Mouse (Mus musculus) neural tube, embryonic 15.5 days (tissue): ENCODE results near the gene Dmp1. TPM values are rescaled to one million over a fixed set of nuclear protein-coding genes. Genes with fewer than 3 reads are reported as not detected.

ENCODE experiments used
- ATAC-seq: fragments of 200-750 bp; cut with Nextera tagmentation; 2 replicates; pipeline ENCODE4 v1.8.0; 2017; ENCODE audit warnings: mild to moderate bottlenecking, moderate TSS enrichment, moderate library complexity; ENCODE audit not compliant: low FRiP score
- H3K27ac ChIP-seq: fragments of 300-500 bp; sonication (generic); replicated peaks from 2 replicates; pipeline ENCODE4 v1.5.1; 2015; ENCODE audit warnings: mild to moderate bottlenecking, inconsistent platforms
- H3K27me3 ChIP-seq: fragments of 300-500 bp; sonication (generic); replicated peaks from 2 replicates; pipeline ENCODE4 v1.6.1; 2015; ENCODE audit warnings: inconsistent platforms
- H3K36me3 ChIP-seq: fragments of 300-500 bp; sonication (generic); 2 replicates; pipeline ENCODE4 v1.6.1; 2015; ENCODE audit warnings: inconsistent platforms
- H3K4me1 ChIP-seq: fragments of 300-500 bp; sonication (generic); 2 replicates; pipeline ENCODE4 v1.6.1; 2015; ENCODE audit warnings: inconsistent platforms
- H3K4me2 ChIP-seq: fragments of 300-500 bp; sonication (generic); 2 replicates; pipeline ENCODE4 v1.6.1; 2015; ENCODE audit warnings: inconsistent platforms, mild to moderate bottlenecking, moderate library complexity
- H3K4me3 ChIP-seq: fragments of 300-500 bp; sonication (generic); replicated peaks from 2 replicates; pipeline ENCODE4 v1.5.1; 2015; ENCODE audit warnings: mild to moderate bottlenecking, inconsistent platforms
- H3K9ac ChIP-seq: fragments of 300-500 bp; sonication (generic); replicated peaks from 2 replicates; pipeline ENCODE4 v1.6.1; 2015; ENCODE audit warnings: mild to moderate bottlenecking, inconsistent platforms
- H3K9me3 ChIP-seq: fragments of 300-500 bp; sonication (generic); replicated peaks from 2 replicates; pipeline ENCODE4 v1.6.1; 2016; ENCODE audit warnings: inconsistent platforms
- WGBS: fragments of 180-500 bp; shearing (Covaris S2); methylation state at CpG from one replicate; pipeline ENCODE4 v1.1.7; 2015; ENCODE audit warnings: mixed read lengths; 5-methylcytosine and 5-hydroxymethylcytosine counted together
- polyA plus RNA-seq: library from polyadenylated mRNA; unstranded; fragments of >200 nt; fragmentation: Nextera tagmentation; extraction: Ambion mirVana; gene quantifications from 2 replicates; pipeline ENCODE4 v1.2.1, GENCODE M21; 2015

The Dmp1 gene
- polyA plus RNA-seq, 1 experiment from 2014 or later = 0.59 TPM

GRCm38 (mm10) chr5:104212531-104212930, 10.1 kb downstream of the Dmp1 start:
- ATAC-seq = no peak

GRCm38 (mm10) chr5:104218926-104219325, 16.5 kb downstream of the Dmp1 start:
- Histone ChIP-seq H3K4me2 (no peak overlapping the region), H3K9me3 (no peaks in the 10 kb centered on the region), H3K9ac (no peak overlapping the region), H3K36me3 (no peaks in the 10 kb centered on the region), H3K27ac (no peak overlapping the region), H3K27me3 (no peaks in the 10 kb centered on the region), H3K4me1 (no peaks in the 10 kb centered on the region), H3K4me3 (no peak overlapping the region)
- 29% methylated on average over 5 of the region's 5 CpGs for whole genome bisulfite sequencing
- no peak for ATAC-seq

More at GRCm38 (mm10) chr5:104212531-104212930, 10.1 kb downstream of the Dmp1 start:
- no peaks in the 10 kb centered on the region for H3K4me1 ChIP-seq
- 84% methylated on average over 11 of the region's 11 CpGs for WGBS
- H3K36me3 ChIP-seq = no peaks in the 10 kb centered on the region
- H3K27ac ChIP-seq = no peak overlapping the region
- H3K27me3 ChIP-seq = no peaks in the 10 kb centered on the region
- no peak overlapping the region for H3K4me2 ChIP-seq
- H3K9me3 ChIP-seq = no peaks in the 10 kb centered on the region
- no peak overlapping the region for H3K9ac ChIP-seq
- H3K4me3 ChIP-seq = no peak overlapping the region

GRCm38 (mm10) chr5:104224299-104224698, 21.9 kb downstream of the Dmp1 start:
- Histone ChIP-seq H3K4me1 (no peaks in the 10 kb centered on the region), H3K4me3 (no peak overlapping the region), H3K9ac (no peak overlapping the region), H3K36me3 (no peaks in the 10 kb centered on the region), H3K9me3 (no peaks in the 10 kb centered on the region), H3K27ac (no peak overlapping the region), H3K4me2 (no peak overlapping the region), H3K27me3 (no peaks in the 10 kb centered on the region)
- WGBS = 79% methylated on average over 3 of the region's 3 CpGs
- ATAC-seq = no peak

- ATAC-seq = no peak
- Histone ChIP-seq H3K27me3 (no peaks in the 10 kb centered on the region), H3K36me3 (no peaks in the 10 kb centered on the region), H3K27ac (no peak overlapping the region), H3K4me3 (no peak overlapping the region), H3K9me3 (no peaks in the 10 kb centered on the region), H3K4me1 (no peaks in the 10 kb centered on the region), H3K4me2 (no peak overlapping the region), H3K9ac (no peak overlapping the region)
Observed at GRCm38 (mm10) chr5:104224750-104225149, 22.3 kb downstream of the Dmp1 start.

GRCm38 (mm10) chr5:104228497-104228896, 26.1 kb downstream of the Dmp1 start:
- no peak for ATAC-seq
- 19% methylated on average over 1 of the region's 1 CpGs for WGBS
- Histone ChIP-seq H3K9me3 (no peaks in the 10 kb centered on the region), H3K4me1 (no peaks in the 10 kb centered on the region), H3K9ac (no peak overlapping the region), H3K27ac (no peak overlapping the region), H3K4me2 (no peak overlapping the region), H3K36me3 (no peaks in the 10 kb centered on the region), H3K4me3 (no peak overlapping the region), H3K27me3 (no peaks in the 10 kb centered on the region)

- Histone ChIP-seq H3K9ac (no peak overlapping the region), H3K4me1 (no peaks in the 10 kb centered on the region), H3K4me3 (no peak overlapping the region), H3K9me3 (no peaks in the 10 kb centered on the region), H3K4me2 (no peak overlapping the region), H3K27ac (no peak overlapping the region), H3K36me3 (no peaks in the 10 kb centered on the region), H3K27me3 (no peaks in the 10 kb centered on the region)
- 75% methylated on average over 8 of the region's 8 CpGs for WGBS
- no peak for ATAC-seq
Observed at GRCm38 (mm10) chr5:104236741-104237140, 34.3 kb downstream of the Dmp1 start.

GRCm38 (mm10) chr5:104239674-104240378, 37.4 kb downstream of the Dmp1 start:
- no peak for ATAC-seq
- Histone ChIP-seq H3K27ac (no peak overlapping the region), H3K36me3 (no peaks in the 10 kb centered on the region), H3K9me3 (no peaks in the 10 kb centered on the region), H3K27me3 (no peaks in the 10 kb centered on the region), H3K9ac (no peak overlapping the region), H3K4me3 (no peak overlapping the region), H3K4me1 (no peaks in the 10 kb centered on the region), H3K4me2 (no peak overlapping the region)
- 79% methylated on average over 9 of the region's 9 CpGs for WGBS

GRCm38 (mm10) chr5:104244261-104244660, 41.8 kb downstream of the Dmp1 start:
- no peak overlapping the region for H3K27ac ChIP-seq
- H3K4me3 ChIP-seq = no peak overlapping the region
- no peaks in the 10 kb centered on the region for H3K4me1 ChIP-seq
- H3K9ac ChIP-seq = no peak overlapping the region
- ATAC-seq = no peak
- H3K9me3 ChIP-seq = no peaks in the 10 kb centered on the region
- WGBS = 37% methylated on average over 2 of the region's 2 CpGs
- no peaks in the 10 kb centered on the region for H3K27me3 ChIP-seq
- H3K4me2 ChIP-seq = no peak overlapping the region
- H3K36me3 ChIP-seq = no peaks in the 10 kb centered on the region

GRCm38 (mm10) chr5:104251811-104252210, 49.4 kb downstream of the Dmp1 start:
- Histone ChIP-seq H3K9ac (no peak overlapping the region), H3K36me3 (no peaks in the 10 kb centered on the region), H3K9me3 (no peaks in the 10 kb centered on the region), H3K27me3 (no peaks in the 10 kb centered on the region), H3K4me1 (no peaks in the 10 kb centered on the region), H3K4me2 (no peak overlapping the region), H3K27ac (no peak overlapping the region), H3K4me3 (no peak overlapping the region)
- no peak for ATAC-seq
- WGBS = 86% methylated on average over 5 of the region's 5 CpGs

- no peaks in the 10 kb centered on the region for H3K4me1 ChIP-seq
- H3K27me3 ChIP-seq = no peaks in the 10 kb centered on the region
- WGBS = 60% methylated on average over 3 of the region's 3 CpGs
- H3K27ac ChIP-seq = no peak overlapping the region
- no peak overlapping the region for H3K4me3 ChIP-seq
- H3K4me2 ChIP-seq = no peak overlapping the region
- no peaks in the 10 kb centered on the region for H3K36me3 ChIP-seq
- no peaks in the 10 kb centered on the region for H3K9me3 ChIP-seq
- ATAC-seq = no peak
- H3K9ac ChIP-seq = no peak overlapping the region
Observed at GRCm38 (mm10) chr5:104256585-104256984, 54.2 kb downstream of the Dmp1 start.

GRCm38 (mm10) chr5:104261908-104262461, 59.6 kb downstream of the Dmp1 start:
- H3K9me3 ChIP-seq = no peaks in the 10 kb centered on the region
- no peak for ATAC-seq
- no peak overlapping the region for H3K27ac ChIP-seq
- no peaks in the 10 kb centered on the region for H3K4me1 ChIP-seq
- no peak overlapping the region for H3K4me3 ChIP-seq
- H3K4me2 ChIP-seq = no peak overlapping the region
- no peaks in the 10 kb centered on the region for H3K36me3 ChIP-seq
- 81% methylated on average over 4 of the region's 4 CpGs for WGBS
- H3K9ac ChIP-seq = no peak overlapping the region
- no peaks in the 10 kb centered on the region for H3K27me3 ChIP-seq

GRCm38 (mm10) chr5:104263014-104263776, 60.8 kb downstream of the Dmp1 start:
- no peak overlapping the region for H3K9ac ChIP-seq
- no peaks in the 10 kb centered on the region for H3K4me1 ChIP-seq
- no peak overlapping the region for H3K4me3 ChIP-seq
- H3K9me3 ChIP-seq = no peaks in the 10 kb centered on the region
- H3K27ac ChIP-seq = no peak overlapping the region
- 80% methylated on average over 13 of the region's 13 CpGs for WGBS
- H3K36me3 ChIP-seq = no peaks in the 10 kb centered on the region
- H3K4me2 ChIP-seq = no peak overlapping the region
- ATAC-seq = no peak
- H3K27me3 ChIP-seq = no peaks in the 10 kb centered on the region
